Mouse (Mus musculus) stomach, postnatal 0 days (tissue): ENCODE measurements around the gene Gm10197.

ENCODE experiments used
- CTCF ChIP-seq: IDR thresholded peaks from 2 replicates; pipeline ENCODE4 v1.5.1; 2016; ENCODE audit warnings: antibody characterized with exemption, low read depth, mild to moderate bottlenecking, moderate library complexity
- EP300 ChIP-seq: optimal IDR thresholded peaks from 2 replicates; pipeline ENCODE3; 2016; ENCODE audit warnings: antibody characterized with exemption

GRCm38 (mm10) chr19:53404219-53404836 is 32.8 kb upstream of the Gm10197 start:
- no peak for TF ChIP-seq CTCF
- no peak for TF ChIP-seq EP300
